Mouse (Mus musculus): Measurements from ENCODE around the gene Ptprcap. TPM values are rescaled to one million over a fixed set of nuclear protein-coding genes. Genes with fewer than 3 reads are reported as not detected.
A peak's percentile ranks its signal among the peaks of the same experiment; 100 is the strongest.
"Not testable (repeated sequence)": the region's sequence is repeated elsewhere in the genome, so short reads cannot be mapped to it uniquely, and the experiment has no call there.

The Ptprcap gene
- total RNA-seq, 2 experiments from 2014 or later = 1.2 to 1.7 TPM

DNA sequence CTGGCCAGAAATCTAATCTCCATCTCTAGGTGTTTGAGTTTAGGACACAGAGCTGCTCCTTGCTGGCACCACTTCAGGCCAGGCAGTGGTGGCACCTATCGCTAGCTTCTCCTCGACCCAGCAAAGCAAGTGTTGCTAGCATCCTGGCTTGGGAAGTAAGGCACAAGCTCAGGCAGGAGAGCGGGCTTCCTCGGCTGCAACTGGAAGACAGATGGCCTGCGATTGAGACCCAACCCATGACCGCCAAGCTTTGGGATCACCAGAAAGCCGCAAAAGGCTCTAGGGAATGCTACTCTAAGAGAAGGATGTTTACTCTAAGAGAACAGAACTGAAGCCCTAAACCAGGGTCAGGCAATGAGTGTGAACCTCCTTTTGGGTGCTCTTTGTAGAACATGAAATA, 23.9 kb upstream of the Ptprcap start:
- H3K27ac ChIP-seq = no peak overlapping the region
- intact Hi-C loops (cut with DNase I) = no loop called here
- TF ChIP-seq CTCF (IDR thresholded peaks at IDR 0.05) = no peak
- no peak overlapping the region for H3K4me3 ChIP-seq
- no peak for DNase-seq (ENCODE audit: extremely low spot score in 1 of 2, low spot score in 2 of 2)

- TF ChIP-seq CTCF (IDR thresholded peaks at IDR 0.05) = no peak
- no peak overlapping the region for H3K27ac ChIP-seq
- H3K4me3 ChIP-seq = no peak overlapping the region
- no peak for DNase-seq (ENCODE audit: extremely low spot score in 1 of 2, low spot score in 2 of 2)
- intact Hi-C loops (cut with DNase I) = no loop called here
These were observed 23.3 kb upstream of the Ptprcap start for GRCm38 (mm10) chr19:4130106-4130505.

DNA sequence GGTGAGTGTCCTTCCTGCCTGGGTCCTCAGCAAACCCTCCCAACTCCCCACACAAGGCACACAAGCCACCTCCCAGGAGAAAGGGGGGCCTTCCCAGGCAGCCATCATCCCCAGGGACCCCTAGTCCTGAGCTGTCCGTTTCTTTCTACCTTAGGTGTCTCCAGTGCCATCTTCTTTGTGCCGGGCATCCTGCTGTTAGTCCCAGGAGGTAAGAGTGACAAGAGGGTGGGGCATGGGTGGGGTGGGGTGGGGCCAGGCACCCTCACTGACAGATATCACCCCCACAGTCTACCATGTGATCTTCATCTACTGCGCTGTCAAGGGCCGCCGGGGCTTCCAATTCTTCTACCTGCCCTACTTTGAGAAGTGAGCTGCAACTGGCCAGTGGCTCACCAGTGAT, 22.3 kb upstream of the Ptprcap start:
- TF ChIP-seq CTCF (IDR thresholded peaks at IDR 0.05) = no peak
- Histone ChIP-seq H3K27ac (no peak overlapping the region), H3K4me3 (no peak overlapping the region)
- intact Hi-C loops (cut with DNase I) = no loop called here
- DNase-seq (ENCODE audit: extremely low spot score in 1 of 2, low spot score in 2 of 2) = no peak

GRCm38 (mm10) chr19:4131768-4132167, 21.6 kb upstream of the Ptprcap start:
- intact Hi-C loops (cut with DNase I) = no loop called here
- peak; percentile 9; the same call in 1 of the 2 replicates for TF ChIP-seq CTCF (IDR thresholded peaks at IDR 0.05)
- no peak overlapping the region for H3K4me3 ChIP-seq
- no peak for DNase-seq (ENCODE audit: extremely low spot score in 1 of 2, low spot score in 2 of 2)
- no peak overlapping the region for H3K27ac ChIP-seq

- Histone ChIP-seq H3K4me3 (no peak overlapping the region), H3K27ac (no peak overlapping the region)
- no peak for DNase-seq (ENCODE audit: extremely low spot score in 1 of 2, low spot score in 2 of 2)
- TF ChIP-seq CTCF (IDR thresholded peaks at IDR 0.05) = no peak
- intact Hi-C loops (cut with DNase I) = no loop called here
These were observed 19.1 kb upstream of the Ptprcap start for GRCm38 (mm10) chr19:4134354-4134753.

DNA sequence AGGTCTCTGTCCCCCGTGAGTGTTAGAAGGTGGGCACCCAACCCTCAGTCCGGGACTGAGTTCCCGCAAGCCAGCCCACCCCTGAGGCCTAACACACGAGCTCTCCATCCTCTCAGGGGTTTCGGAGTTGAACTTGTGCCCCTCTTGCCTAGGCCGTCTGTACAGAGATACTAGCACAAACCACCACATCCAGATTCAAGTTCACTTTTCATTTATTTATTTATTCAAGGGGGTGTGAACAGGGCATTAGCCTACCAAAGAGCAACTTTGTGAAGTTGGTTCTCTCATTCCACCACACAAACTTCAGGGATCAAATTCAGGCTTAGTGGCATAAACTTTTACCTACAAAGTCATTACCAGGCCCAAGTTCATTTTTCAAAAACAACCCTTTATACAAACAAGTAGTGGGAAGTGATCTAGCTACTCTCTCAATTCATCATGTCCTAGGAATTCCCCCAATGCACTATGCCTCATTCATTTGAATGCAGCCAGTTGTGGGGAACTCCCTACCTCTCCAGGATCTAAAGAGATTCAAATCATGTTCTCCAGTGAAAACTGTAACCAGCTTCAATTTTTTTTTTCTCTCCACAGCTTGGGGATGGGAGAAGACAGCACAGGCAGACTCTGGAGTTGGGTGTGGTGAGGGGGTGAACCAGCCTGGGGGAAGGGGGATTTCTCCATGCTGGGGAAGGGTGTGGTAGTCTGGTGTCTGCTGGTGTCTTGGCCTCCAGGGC, 18.0 kb upstream of the Ptprcap start:
- H3K27ac ChIP-seq; DNase-seq (ENCODE audit: extremely low spot score in 1 of 2, low spot score in 2 of 2); H3K4me3 ChIP-seq: not testable (repeated sequence)
- intact Hi-C loops (cut with DNase I) = loop anchor here (5.0 kb wide), 1 partner anchor 118 kb away; no protein-coding TSS in a partner anchor

- intact Hi-C loops (cut with DNase I) = loop anchor here (5.0 kb wide), 1 partner anchor 119 kb away; no protein-coding TSS in a partner anchor
- not testable (repeated sequence) for H3K4me3 ChIP-seq; DNase-seq (ENCODE audit: extremely low spot score in 1 of 2, low spot score in 2 of 2); H3K27ac ChIP-seq
- peak; percentile 54; the same call in 1 of the 2 replicates for TF ChIP-seq CTCF (IDR thresholded peaks at IDR 0.05)
These were observed 17.4 kb upstream of the Ptprcap start for GRCm38 (mm10) chr19:4135963-4136345.

- DNase-seq (ENCODE audit: extremely low spot score in 1 of 2, low spot score in 2 of 2) = no peak
- Histone ChIP-seq H3K27ac (no peak overlapping the region), H3K4me3 (no peak overlapping the region)
- no peak for TF ChIP-seq CTCF (IDR thresholded peaks at IDR 0.05)
- intact Hi-C loops (cut with DNase I) = loop anchor here (5.0 kb wide), 1 partner anchor 119 kb away; no protein-coding TSS in a partner anchor
These were observed 16.9 kb upstream of the Ptprcap start for GRCm38 (mm10) chr19:4136463-4136862.

- Histone ChIP-seq H3K4me3 (no peak overlapping the region), H3K27ac (no peak overlapping the region)
- DNase-seq (ENCODE audit: extremely low spot score in 1 of 2, low spot score in 2 of 2) = no peak
- intact Hi-C loops (cut with DNase I) = loop anchor here (5.0 kb wide), 1 partner anchor 121 kb away; no protein-coding TSS in a partner anchor
- no peak for TF ChIP-seq CTCF (IDR thresholded peaks at IDR 0.05)
These were observed 15.5 kb upstream of the Ptprcap start for GRCm38 (mm10) chr19:4137913-4138312.

GRCm38 (mm10) chr19:4139446-4139845, 14.0 kb upstream of the Ptprcap start, which contains the start of gene Gpr152:
Gpr152 (plus strand) TSS chr19:4139787.
- H3K4me3 ChIP-seq = no peak within 1 kb of the TSS
- intact Hi-C loops (cut with DNase I) = loop anchor here (5.0 kb wide), 1 partner anchor 122 kb away; no protein-coding TSS in a partner anchor
- DNase-seq (ENCODE audit: extremely low spot score in 1 of 2, low spot score in 2 of 2) = no peak
- H3K27ac ChIP-seq = no peak within 1 kb of the TSS
- no peak for TF ChIP-seq CTCF (IDR thresholded peaks at IDR 0.05)

DNA sequence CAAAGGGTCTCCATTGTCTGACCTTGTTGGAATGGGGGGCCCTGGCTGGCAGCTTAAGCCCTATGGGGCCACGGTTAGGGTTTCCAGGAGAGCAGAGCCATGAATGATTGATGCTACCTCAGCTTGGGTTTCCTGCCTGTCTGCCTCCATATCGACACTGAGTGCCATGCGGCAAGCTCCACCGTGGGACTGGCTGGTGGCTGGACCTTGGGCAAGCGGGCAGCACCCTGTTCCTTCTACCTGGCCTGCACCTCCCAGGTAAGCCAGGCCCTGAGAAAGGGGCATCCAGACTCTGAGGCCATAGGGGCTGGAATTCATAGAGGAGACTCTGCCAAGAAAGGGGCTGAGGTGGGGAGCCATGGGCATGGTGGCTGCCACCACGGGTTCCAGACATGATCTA, 13.3 kb upstream of the Ptprcap start:
- intact Hi-C loops (cut with DNase I) = no loop called here
- Histone ChIP-seq H3K27ac (no peak overlapping the region), H3K4me3 (no peak overlapping the region)
- DNase-seq (ENCODE audit: extremely low spot score in 1 of 2, low spot score in 2 of 2) = no peak
- no peak for TF ChIP-seq CTCF (IDR thresholded peaks at IDR 0.05)

GRCm38 (mm10) chr19:4142416-4143173, 10.8 kb upstream of the Ptprcap start:
- intact Hi-C loops (cut with DNase I) = no loop called here
- no peak for DNase-seq (ENCODE audit: extremely low spot score in 1 of 2, low spot score in 2 of 2)
- Histone ChIP-seq H3K4me3 (no peak overlapping the region), H3K27ac (no peak overlapping the region)
- no peak for TF ChIP-seq CTCF (IDR thresholded peaks at IDR 0.05)

All from left cerebral cortex, adult 2 months (tissue).